Mouse (Mus musculus): Measurements from ENCODE around the gene Vezt.
A peak's percentile ranks its signal among the peaks of the same experiment; 100 is the strongest.

The Vezt gene

GRCm38 (mm10) chr10:94035658-94036374, at the start of gene Vezt, which contains the start of gene Fgd6:
Gene Vezt (minus strand): TSS chr10:94035817.
Gene Fgd6 (plus strand): TSS chr10:94036001.
- DNase-seq, result peak; percentile 99

GRCm38 (mm10) chr10:94082040-94082734, 46.6 kb upstream of the Vezt start:
- peak in 1 of 2 experiments; percentile 16 for DNase-seq

- no peak for DNase-seq
Measured at GRCm38 (mm10) chr10:94080740-94081139, 45.1 kb upstream of the Vezt start.

GRCm38 (mm10) chr10:94076966-94077825, 41.6 kb upstream of the Vezt start:
- no peak for DNase-seq

- DNase-seq, result no peak
Measured at GRCm38 (mm10) chr10:94072916-94073465, 37.4 kb upstream of the Vezt start.

- DNase-seq, result peak; percentile 65 to 72
Measured at GRCm38 (mm10) chr10:94072261-94072915, 36.8 kb upstream of the Vezt start.

- no peak for DNase-seq
Measured at GRCm38 (mm10) chr10:94071641-94072040, 36.0 kb upstream of the Vezt start.

- DNase-seq, result peak in 1 of 2 experiments; percentile 56
Measured at GRCm38 (mm10) chr10:94068701-94069100, 33.1 kb upstream of the Vezt start.

GRCm38 (mm10) chr10:94066896-94067295, 31.3 kb upstream of the Vezt start:
- no peak for DNase-seq

- no peak for DNase-seq
Measured at GRCm38 (mm10) chr10:94062357-94062756, 26.7 kb upstream of the Vezt start.

GRCm38 (mm10) chr10:94060190-94060589, 24.6 kb upstream of the Vezt start:
- no peak for DNase-seq

GRCm38 (mm10) chr10:94059618-94060055, 24.0 kb upstream of the Vezt start:
- no peak for DNase-seq

- no peak for DNase-seq
Measured at GRCm38 (mm10) chr10:94056487-94056886, 20.9 kb upstream of the Vezt start.

- no peak for DNase-seq
Measured at GRCm38 (mm10) chr10:94050736-94051135, 15.1 kb upstream of the Vezt start.

GRCm38 (mm10) chr10:94049121-94049520, 13.5 kb upstream of the Vezt start:
- DNase-seq, result no peak

GRCm38 (mm10) chr10:94047845-94048559, 12.4 kb upstream of the Vezt start:
- DNase-seq, result peak in 1 of 2 experiments; percentile 18

- DNase-seq, result no peak
Measured at GRCm38 (mm10) chr10:94047024-94047423, 11.4 kb upstream of the Vezt start.

GRCm38 (mm10) chr10:94045301-94045700, 9.7 kb upstream of the Vezt start:
- DNase-seq, result no peak

GRCm38 (mm10) chr10:94043908-94044307, 8.3 kb upstream of the Vezt start:
- no peak for DNase-seq

- no peak for DNase-seq
Measured at GRCm38 (mm10) chr10:94038366-94039260, 3.0 kb upstream of the Vezt start.
